Mouse (Mus musculus): Measurements from ENCODE around the gene Aqr. TPM values are rescaled to one million over a fixed set of nuclear protein-coding genes. Genes with fewer than 3 reads are reported as not detected.
A peak's percentile ranks its signal among the peaks of the same experiment; 100 is the strongest.
"Not testable (repeated sequence)": the region's sequence is repeated elsewhere in the genome, so short reads cannot be mapped to it uniquely, and the experiment has no call there.

The Aqr gene
- 10 to 100 TPM; 20.8 to 25.5 TPM for total RNA-seq (2021)
- long read RNA-seq, experiment 1, full-length matches to known transcripts = 10 of 17 reads
- long read RNA-seq, experiment 1, partial matches to known transcripts = 4 of 17 reads
- long read RNA-seq, experiment 1, other reads (novel, unspliced or antisense) = 3 of 17 reads
- long read RNA-seq, experiment 2, full-length matches to known transcripts = 5 of 7 reads
- long read RNA-seq, experiment 2, partial matches to known transcripts = 0 of 7 reads
- long read RNA-seq, experiment 2, other reads (novel, unspliced or antisense) = 2 of 7 reads

DNA sequence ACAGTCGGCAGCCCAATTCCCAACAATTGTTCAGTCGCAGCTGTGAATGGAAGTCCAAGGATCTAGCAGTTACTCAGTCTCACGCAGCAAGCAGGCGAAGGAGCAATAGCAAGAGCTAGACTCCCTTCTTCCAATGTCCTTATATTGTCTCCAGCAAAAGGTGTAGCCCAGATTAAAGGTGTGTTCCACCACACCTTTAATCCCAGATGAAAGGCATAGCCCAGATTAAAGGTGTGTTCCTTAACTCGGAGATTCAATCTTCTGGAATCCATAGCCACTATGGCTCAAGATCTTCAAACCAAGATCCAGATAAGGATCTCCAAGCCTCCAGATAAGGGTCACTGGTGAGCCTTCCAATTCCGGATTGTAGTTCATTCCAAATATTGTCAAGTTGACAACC lies at the start of gene Aqr:
TSS of gene Aqr (minus strand) at position 101 of the 400 bp plus-strand sequence.
- not testable (repeated sequence) for DNase-seq (ENCODE audit: low spot score in 2 of 2)

DNA sequence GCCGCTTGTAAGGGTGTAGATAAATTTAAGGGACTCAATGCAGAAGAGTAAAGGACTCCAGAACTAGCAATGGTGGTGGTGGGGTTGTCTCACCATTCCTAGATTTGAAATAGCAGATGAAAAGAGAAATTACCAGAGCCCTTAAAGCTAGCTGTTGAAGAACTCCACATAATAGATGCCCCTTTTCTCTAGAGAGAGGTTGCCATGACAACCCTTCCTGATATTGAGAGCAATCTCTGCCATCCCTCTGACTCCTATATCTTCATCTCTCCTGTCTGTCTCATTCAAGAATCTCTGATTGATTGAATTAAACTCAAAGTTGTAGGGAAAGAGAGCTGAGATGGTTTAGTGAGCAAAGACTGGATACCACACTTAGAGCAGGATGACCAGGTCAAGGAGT lies 49.7 kb upstream of the Aqr start:
- no peak for DNase-seq (ENCODE audit: low spot score in 2 of 2)

DNA sequence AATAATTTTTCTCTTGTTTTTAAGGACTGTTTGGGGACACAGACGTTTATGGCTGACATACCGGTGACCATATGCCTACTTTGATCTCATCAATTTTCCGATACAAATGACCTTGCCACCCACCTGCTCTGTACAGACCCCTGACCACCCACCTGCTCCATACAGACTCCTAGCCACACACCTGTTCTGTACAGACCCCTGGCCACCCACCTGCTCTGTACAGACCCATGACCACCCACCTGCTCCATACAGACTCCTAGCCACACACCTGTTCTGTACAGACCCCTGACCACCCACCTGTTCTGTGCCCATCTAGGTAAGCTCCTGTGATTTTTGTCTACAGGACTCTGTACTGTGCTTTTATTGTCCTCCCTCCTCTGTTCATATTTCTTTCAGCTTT lies 48.8 kb upstream of the Aqr start:
- DNase-seq (ENCODE audit: low spot score in 2 of 2) = no peak

DNA sequence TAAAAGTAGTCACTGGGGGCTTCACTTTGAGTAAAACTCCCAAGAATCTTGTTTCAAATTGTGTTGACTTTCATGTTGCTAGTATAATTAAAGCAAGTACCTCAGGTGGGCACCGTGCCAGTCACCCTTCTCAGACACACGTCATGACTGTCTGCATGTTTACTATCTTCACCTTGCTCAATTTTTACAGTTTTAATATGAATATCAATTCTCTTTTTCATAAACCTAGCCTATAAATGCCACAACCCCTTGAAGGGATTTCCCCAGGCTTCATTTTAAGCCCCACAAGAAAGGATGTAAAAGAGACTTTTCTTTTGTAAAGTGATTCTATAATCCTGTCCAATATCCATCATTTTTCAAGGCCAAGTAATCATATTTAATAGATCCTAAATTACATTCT lies 44.4 kb upstream of the Aqr start:
- DNase-seq (ENCODE audit: low spot score in 2 of 2) = no peak

DNA sequence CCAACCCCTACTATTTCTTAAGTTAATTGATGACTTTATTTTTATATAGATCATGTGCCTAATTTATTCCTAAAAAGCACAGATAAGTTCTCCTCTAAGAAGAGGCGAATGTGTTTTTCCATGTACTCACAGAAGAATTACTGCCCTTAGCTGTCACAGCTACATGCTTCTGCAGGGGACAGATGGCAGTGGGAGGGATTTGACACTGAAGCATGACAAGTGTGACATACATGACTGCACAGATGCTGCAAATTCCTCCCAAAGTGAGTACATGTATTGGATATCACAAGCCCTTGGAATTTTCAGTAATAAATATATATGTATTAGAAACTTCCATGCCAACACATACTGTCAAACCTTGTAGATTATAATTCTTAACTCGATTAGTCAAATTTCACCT lies 41.8 kb upstream of the Aqr start:
- DNase-seq (ENCODE audit: low spot score in 2 of 2) = no peak

DNA sequence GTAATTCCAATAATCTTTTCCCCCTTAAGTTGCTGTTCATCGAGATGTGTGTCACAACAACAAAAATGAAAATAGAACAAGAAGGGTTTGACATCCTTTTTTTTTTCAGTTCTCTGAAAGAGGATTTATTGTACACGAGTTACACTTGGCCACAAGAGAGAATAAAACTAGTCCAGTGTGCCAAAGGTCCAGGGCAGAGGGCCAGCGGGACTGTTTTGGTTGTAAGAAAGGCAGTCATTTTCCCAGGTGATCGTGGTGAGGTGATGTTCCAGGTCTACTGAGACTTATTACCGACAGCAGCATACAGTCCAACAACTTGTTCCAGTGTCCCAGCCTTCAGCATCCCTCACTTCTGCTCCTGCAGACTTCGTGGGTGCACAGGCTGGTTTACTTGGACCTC lies 18.2 kb upstream of the Aqr start:
- no peak for DNase-seq (ENCODE audit: low spot score in 2 of 2)

DNA sequence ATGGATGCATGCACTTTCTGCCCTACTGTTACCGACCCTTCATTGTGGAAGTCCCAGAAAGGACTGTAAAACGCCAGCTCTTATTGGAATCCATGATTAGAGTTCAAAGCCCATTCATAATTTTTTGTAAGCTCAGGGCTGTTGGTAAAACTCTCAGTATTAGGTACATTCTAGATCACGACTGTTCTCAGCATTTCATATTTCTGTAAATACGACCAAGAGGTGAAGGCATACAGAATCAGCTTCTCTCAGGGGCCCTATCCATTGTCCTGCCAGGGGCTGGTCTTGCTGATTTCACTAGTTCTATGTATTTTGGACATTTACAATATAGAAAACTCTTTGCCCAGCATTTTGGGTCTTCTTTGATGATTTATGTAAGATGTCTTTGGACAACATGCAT lies 14.8 kb upstream of the Aqr start:
- DNase-seq (ENCODE audit: low spot score in 2 of 2) = no peak

DNA sequence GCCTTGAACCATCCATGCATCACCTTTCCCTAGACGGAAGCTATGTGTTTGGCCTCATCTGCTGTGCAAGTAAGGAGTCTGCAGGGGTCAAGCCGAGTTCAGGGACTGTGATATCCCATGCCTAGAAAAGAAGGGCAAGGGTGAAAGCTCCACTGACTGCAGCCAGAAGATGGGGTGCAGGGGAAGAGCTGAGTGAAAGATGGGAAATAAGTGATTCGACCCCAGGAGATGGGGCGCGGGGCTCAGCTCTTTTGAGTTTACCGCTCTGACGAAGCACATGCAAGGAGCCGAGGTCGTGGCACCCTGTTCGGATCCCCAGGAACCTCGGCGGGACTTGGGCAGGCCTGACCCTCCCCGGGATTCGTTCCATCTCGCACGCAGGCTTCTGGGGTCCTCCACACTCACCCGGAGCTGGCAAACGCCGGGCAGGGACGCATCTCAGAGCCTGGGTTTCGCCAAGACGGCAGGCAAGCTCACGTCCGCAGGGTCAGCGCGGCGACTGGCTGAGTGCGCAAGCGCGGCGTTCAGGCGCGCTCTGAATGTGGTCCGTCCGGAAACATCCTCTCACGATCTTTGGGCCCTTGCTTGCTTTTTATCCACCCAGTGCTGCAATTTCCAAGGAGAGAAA lies 14.2 kb upstream of the Aqr start, which contains the start of gene Zfp770:
TSS of gene Zfp770 (minus strand) at position 538 of the 628 bp plus-strand sequence.
- peak; percentile 48 to 77 for DNase-seq (ENCODE audit: low spot score in 2 of 2)

DNA sequence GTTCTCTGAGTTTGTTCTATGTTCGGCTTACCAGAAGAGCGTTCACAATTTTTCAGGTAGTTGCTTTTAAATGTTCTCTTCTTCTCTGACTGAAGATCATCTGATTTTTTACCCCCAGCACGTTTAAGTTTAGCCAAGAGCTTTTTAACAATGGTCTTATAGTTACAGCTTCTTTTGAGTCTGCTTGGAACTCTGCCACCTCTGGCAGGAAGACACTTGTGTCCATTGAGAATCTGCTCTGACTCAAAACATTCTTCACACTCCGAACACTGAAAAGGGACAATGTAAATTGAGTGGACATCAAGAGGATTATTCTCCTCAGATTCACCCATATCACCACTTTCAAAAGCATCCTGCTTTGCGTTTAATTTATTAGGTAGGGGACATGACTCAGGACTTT lies 9.6 kb upstream of the Aqr start:
- DNase-seq (ENCODE audit: low spot score in 2 of 2) = no peak

DNA sequence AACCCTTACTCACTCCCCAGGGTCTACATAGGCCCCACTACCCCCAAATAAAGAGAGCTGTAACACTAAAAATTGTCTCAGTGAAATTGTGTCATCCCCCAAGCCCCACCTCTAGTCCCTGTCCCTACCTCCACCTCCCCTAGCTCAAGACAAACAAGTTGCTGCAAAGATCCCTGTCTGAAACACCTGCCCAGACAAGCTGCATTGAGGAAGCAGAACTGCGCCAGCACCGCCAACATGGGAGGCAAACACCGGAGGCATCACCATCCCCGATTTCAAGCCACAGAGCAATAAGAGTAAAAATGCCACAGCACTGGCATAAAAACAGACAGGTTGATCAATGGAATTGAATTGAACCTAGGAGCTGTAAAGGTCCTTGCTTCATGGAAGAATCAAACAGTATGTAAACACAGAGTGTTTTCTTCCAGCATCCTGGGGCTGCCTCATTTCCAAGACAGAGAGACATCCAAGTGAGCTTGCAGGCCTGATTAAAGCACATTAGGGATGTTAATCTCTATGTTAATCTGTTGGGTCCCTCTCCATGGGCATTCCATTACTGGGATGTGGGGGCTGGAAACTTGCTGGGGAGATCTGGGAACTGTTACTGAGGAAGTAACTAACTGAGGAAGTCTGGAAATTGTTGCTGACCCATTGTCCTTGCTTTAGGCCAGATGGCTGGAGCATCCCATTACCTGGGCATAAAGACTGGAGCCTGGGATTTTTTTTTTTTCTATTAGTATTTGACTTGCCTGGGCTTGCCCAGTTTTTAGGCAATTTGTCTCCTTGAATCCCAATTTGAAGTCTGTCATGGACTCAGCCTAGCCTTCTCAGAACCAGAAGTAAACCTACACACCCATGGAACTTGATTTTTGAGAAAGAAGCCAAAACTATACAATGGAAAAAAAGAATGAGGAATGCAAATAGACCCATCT lies 8.8 kb downstream of the Aqr start:
- DNase-seq (ENCODE audit: low spot score in 2 of 2) = no peak

DNA sequence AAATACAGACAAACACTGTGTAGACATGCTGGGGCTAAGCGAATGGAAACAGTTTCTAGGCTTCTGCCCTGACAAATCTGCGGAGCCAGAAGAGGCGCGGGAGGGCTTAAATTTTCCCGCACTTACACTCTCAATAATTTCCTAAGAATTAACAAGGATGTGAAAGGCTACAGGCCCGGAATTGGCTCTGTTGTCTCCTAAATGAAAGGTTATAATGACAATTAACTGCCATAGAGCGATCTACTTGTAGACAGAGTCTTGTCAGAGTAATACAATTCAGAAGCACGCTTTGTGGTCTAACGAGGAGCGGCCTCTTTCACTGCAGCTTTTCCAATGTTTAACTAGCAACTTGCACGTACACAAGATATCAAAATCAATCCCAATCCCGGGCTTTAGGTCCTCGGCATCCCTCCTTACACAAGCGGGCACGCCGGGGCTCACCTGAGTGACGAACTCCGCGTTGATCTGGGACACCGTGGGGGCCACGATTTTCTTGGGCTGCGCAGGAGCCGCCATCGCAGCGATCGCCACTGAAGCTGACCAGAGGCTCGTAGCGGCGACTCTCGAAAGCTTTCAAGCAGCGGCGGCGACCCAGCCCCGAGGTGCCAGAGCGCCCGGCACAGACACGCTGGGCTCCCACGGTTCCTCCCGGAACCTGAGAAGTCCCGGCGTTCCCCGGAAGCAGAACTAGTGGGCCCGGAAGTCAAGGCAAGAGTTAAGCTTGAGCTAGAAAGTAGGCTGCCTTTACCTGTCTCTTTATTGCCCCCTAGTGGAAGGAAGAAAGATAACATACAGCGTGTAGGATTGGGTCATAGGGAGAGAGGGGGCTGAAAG lies 12.0 kb downstream of the Aqr start:
- peak; percentile 40 to 72 for DNase-seq (ENCODE audit: low spot score in 2 of 2)

DNA sequence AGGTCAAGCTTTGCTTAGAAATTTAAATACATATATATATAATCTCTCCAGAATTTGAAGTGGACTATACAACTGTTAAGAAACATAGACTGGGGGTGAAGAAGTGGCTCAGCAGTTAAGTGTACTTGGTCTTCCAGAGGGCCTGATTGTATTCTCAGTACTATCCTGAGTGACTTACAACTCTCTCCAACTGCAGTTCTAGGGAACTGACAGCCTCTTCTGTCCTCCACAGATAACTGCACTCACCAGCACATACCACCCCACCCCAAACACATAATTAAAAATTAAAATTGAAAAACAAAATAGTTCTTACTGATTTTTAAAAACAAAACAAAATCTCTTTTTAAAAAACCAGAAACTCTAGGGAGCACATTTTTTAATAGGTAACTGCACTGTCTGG lies 13.6 kb downstream of the Aqr start:
- no peak for DNase-seq (ENCODE audit: low spot score in 2 of 2)

DNA sequence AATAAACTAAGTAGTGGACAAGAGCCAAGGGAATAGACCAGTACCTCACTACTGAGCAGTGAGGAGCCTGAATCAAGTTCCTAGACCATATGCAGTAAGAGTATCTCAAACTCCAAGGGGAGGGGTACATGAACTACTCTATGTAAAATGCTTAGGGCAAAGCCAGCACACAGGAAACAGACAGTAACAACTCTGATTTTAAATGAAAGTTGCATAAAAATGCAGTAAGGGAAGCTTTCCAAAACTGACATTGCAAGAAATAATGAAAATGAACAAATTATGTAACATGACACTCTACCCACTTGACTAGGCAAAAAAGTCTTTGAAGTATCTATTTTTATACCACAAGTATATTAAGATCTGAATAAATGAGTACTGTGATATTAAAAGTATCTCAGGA lies 19.0 kb downstream of the Aqr start:
- DNase-seq (ENCODE audit: low spot score in 2 of 2) = no peak

DNA sequence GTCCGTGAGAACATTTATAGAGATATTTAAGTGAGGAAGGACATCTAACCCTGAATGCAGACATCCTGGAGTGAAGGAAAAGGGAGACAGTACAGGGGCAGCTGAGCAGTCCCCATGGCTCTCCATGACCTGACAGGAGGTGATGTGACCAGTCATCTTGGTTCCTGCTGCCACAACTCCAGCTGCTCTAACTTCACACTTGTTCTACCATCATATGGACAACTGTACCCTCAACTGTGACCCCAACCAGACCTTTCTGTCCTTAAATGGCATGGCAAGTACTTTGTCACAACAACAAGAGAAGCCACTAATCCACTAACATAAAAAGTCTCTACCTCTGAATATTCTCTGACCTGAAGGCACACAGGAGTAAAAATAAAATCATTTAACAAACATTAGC lies 24.8 kb downstream of the Aqr start:
- no peak for DNase-seq (ENCODE audit: low spot score in 2 of 2)

DNA sequence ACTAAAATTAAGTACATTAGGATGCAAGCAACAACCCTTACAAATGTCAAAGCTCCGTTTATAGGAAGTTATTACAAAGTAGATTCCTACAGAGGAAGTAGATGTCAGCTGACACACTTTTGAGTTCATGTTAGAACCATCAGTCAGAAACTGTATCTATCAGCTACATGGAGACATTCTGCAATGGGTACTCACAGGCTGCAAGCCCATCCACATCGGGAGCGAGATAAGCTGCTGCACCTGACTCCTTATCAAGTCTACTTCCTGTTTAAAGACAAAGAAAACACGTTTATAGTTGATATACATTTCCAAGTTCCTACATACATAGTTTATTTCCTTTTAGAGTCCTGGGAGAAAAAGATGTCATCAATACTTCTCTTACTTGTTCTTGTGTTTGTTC lies 29.5 kb downstream of the Aqr start:
- no peak for DNase-seq (ENCODE audit: low spot score in 2 of 2)

DNA sequence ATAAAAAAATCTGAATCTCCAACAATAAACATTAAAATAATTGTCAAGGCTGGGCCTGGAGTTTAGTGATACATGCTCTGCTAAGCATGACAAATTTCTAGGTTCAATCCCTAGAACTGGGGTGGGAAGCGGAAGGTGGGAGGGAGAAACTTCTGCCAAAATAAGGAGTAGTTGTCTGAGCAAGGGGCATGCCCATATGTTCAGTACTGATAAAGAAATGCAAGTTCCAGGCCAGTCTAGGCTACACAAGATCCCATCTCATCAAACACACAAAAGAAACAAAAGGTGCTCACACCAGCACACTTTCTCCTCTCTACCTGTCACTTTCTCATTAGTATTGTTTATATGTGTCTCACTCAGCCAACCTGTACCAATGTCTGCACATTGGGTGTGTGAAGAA lies 30.2 kb downstream of the Aqr start:
- DNase-seq (ENCODE audit: low spot score in 2 of 2) = no peak

DNA sequence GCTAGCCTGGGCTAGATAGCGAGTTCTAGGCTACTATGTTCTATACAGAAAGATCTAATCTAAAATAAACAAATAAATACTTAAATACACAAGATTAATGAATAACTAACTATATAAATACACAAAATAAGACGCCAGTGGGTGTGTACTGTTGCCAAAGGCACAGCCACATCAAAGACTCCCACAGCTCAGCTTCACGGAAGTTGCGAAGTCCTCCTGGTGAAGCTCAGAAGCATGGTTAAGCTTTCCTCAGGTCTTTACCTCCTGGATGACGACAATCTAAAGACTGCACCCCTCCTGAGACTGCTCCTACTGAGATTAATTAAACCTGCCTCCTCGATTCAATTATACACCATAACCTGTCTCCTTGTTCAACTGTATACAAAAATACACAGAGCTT lies 33.6 kb downstream of the Aqr start:
- no peak for DNase-seq (ENCODE audit: low spot score in 2 of 2)

DNA sequence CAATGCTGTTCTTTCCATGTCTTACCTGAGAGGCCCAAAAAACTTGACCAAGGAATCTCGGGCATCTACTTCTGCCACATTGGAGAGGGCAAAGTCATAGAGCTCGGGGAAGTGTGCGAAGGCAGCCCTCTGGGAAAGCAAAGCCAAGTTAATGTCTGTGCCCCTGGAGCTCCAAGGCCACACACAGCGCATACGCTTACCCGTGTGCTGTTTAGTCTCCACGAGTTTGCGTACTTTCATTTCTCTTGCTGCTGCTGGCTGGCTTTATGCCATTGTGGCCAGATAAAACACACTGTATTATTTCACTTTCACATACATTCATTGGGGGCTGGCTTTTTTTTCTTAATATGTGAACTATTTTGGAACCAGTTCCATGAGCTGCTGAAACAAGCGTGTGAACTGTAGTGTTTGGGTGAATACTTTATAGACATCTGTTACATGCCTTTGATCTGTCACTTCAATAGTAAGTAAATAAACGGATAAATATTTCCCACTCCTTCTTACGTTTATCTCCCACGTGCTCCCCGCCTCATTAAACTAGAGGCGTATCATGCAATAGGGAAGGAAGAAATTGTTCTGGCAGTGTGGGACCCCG lies 39.9 kb downstream of the Aqr start:
- no peak for DNase-seq (ENCODE audit: low spot score in 2 of 2)

DNA sequence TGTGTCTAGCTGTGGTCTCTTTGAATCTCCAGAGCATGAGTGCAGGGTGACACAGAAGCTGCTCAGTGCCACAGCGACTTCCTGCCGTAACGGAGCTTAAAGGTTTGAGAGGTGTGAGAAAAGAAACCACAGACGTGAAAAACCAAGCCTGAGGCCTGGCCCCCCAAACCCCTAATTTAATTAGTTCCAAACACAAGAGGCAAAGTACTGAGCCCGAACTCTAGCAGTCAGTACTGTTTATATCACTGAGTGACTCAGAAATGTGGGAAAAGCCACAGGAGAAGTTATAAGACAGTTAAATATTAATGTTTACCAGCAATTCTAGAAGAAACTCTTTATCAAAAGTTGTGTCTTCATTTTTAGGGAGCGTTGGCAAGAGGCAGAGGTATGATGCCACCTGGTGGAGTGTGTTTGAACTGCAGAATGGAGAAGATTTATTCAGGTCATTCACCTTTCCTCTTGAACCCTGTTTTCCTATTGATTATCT lies 41.5 kb downstream of the Aqr start:
- DNase-seq (ENCODE audit: low spot score in 2 of 2) = peak in 1 of 2 experiments; percentile 24

DNA sequence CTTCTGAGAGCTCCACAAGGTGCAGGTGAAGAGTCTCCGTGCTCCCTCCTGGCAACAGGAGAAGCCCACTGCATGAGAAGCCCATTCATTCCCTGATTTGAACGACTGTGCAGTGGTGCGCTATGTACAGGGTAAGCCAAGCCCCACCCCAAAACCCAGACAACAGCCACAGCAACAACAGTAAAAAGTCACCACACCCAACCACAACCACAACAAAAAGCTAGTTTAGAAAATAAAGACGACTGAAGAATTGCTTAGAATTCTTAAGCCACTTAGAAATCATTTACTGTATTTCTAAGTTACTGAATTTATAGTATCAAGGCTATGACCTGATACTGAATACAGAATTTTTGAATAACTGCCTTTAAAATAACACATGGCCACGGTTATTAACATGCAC lies 41.9 kb downstream of the Aqr start:
- no peak for DNase-seq (ENCODE audit: low spot score in 2 of 2)

DNA sequence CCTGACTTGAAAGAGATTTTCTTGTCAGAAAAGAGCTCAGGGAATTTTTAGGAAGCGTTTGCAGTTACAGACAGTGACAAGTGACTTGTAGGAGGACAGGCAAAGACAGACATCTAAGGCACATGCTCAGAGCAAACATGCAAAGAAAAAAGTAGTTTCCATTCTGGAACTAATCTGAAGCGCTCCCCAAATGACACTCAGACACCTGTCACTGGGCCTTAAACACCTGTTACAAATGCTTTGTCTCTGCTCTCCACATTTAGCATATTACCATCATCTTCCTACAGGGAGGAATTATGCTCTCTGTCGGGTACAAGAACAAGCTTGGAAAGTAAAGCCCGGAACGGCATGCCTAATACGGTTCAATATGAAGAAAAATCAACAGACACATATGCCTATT lies 43.0 kb downstream of the Aqr start:
- DNase-seq (ENCODE audit: low spot score in 2 of 2) = no peak
